Mouse (Mus musculus): ENCODE measurements around the gene Celf1.

DNA sequence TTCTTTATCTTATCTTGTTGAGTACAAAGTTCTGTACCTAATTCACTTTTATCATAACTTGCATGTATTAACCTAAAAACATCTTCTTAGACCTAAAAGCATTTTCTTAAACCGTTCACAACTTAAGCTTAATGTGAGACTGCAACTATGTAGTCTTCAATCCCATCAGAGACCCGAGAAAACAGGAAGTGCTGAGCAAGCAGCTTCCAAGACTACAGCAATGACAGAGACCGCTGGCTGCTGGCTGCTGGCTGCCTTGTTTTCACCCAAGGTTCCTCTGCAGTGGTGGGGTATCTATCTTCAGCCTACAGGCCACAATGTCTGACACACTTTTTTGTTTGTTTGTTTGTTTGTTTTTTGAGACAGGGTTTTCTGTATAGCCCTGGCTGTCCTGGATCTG, 111.7 kb downstream of the Celf1 start:
- TF ChIP-seq POLR2A (IDR thresholded peaks at IDR 0.05; ENCODE audit: borderline replicate concordance, control insufficient read depth, low read depth, low read length) (no peak), CTCF (IDR thresholded peaks at IDR 0.05; ENCODE audit: control insufficient read depth, insufficient read depth, low read length) (no peak)
